Mouse (Mus musculus): ENCODE results near the gene Magt1.

Magt1 gene

GRCm38 (mm10) chrX:106011465-106012159 lies at the start of gene Magt1:
Gene Magt1, minus strand, starts transcription at chrX:106011906.
- WGBS: under 1% methylated on average over 45 of the region's 45 CpGs

- WGBS: 76% methylated on average over 1 of the region's 1 CpGs
Observed at GRCm38 (mm10) chrX:106048191-106048590, 36.5 kb upstream of the Magt1 start.

- 77% methylated on average over 9 of the region's 9 CpGs for WGBS
Observed at GRCm38 (mm10) chrX:106045928-106046327, 34.2 kb upstream of the Magt1 start.

DNA sequence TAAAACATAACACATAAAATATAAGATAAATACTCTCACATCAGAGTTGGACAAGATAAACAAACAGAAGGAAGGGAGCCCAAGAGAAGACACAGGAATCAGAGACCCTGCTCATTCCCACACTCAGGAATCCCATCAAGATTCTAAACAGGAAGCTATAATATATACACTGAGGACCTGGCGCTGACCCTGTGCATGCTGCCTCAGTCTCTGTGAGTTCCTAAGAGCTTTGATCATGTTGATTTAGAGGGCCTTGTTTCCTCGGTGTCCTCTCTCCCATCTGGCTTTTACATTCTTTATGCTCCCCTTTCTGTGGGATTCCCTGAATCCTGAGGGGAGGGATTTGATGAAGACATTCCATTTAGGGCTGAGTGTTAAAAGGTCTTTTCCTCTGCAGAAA lies 33.7 kb upstream of the Magt1 start:
- WGBS: 70% methylated on average over 2 of the region's 2 CpGs

DNA sequence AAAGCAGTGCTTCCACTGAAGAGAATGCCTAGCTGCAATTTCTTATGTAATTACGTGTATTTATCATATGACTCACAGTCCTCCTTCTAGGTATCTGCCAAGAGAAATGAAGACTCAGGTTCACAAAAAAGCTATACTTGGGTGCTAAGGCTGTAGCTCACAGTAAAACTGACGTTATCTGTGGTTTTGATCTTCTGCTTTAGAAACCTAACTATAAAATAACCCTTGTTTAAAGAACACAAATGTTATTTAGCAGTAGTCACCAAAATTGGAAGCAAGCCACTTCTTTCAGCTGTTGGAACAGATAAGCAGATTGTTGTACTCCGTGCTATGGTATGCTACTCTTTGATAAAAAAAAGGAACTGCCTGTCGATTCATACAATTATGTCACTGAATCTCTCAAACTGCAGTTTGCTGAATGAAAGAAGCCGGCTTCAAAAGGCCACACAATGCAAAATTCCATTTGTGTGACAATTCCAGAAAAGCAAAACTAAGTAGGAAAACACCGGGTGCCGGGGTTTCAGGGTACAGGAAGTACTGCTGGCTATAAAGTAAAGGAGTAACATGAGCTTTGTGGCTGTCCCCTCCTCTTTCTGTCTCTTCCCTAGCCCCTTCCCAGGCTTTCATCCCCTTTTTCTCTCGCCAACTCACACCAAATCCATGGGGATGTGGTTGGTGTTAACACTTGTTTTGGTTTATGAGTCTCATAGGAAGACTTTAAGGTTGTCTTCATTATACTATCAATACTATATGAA lies 32.3 kb upstream of the Magt1 start:
- WGBS: 16% methylated on average over 8 of the region's 8 CpGs

GRCm38 (mm10) chrX:106037185-106037752 lies 25.6 kb upstream of the Magt1 start:
- 72% methylated on average over 3 of the region's 3 CpGs for WGBS

- WGBS: 51% methylated on average over 2 of the region's 2 CpGs
Observed at GRCm38 (mm10) chrX:106035727-106036126, 24.0 kb upstream of the Magt1 start.

DNA sequence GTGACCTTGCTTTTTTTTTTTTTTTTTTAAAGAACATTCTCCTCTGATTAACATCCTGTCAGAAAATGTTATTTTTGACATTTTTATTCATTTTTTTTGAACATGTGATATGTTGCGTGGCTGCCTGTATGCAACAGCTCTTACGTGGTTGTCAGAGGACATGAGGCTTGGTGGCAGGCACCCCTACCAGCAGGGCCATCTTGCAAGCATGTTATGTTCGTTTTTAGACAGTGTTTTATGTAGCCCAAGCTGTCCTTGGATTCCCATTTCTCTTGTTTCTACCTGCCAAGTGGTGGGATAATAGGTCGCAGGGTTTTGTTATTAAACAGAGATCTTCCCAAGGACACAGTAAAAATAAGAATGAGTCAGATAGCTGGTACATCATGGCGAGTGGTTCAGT lies 18.5 kb upstream of the Magt1 start:
- WGBS: 82% methylated on average over 5 of the region's 5 CpGs

DNA sequence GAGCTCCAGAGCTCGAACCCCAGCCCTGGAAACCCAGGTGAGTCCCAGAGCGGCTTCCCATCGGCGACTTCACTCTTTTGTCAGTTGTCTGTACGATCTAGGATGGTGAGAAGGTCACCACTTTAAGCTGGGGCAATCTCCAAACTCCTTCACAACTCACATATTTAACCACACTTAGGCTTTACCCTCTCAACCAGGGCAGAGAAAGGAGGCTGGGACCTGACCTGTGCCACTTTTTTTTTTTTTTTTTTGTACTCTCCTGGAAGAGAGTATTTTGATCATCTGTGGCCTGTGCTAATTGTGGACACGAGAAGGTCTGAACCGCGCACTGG lies 15.6 kb upstream of the Magt1 start:
- WGBS: under 1% methylated on average over 8 of the region's 8 CpGs

DNA sequence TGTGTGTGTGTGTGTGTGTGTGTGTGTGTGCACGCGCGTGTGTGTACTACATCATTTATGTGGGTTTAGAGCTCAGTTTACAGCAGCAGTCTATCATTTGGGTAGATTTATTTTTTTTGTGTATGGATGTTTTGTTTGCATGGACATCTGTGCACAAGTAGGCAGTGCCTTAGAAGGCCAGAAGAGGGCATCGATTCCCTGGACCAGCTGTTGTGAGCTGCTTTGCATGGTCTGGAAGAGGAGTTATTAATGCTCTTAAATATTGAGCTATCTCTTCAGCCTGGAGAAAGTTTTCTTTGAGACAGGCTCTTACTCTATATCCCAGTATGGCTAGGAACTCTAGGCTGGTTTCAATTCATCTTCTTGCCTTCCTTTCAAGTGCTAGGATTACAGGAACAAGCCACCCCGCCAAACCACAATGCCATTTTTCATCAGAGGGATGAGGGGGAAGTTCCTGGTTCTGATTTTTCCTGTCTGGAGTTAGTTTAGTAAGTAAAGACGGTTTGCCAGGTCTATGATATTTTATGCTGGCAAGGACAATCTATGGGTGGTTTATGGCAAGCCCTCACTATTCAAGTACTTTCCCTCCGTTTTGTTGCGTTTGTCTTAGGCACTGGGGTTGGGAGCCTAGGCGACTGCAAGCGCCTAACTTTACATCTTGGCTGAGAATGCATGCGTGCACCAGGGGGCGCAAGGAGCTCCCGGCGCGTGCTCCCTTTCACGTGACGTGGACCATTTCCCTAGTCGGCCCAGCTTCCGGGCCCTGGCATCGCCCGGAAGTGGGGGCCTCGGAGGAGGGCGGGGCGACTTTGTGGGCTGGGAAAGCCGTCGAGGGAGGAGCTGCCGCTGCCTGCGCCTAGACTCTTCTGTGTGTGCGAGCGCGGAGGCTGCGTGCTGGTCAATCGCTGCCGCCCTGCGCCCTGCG lies 15.0 kb upstream of the Magt1 start, which contains the start of gene Atp7a:
Gene Atp7a (plus strand): TSS at position 859 of the 925 bp plus-strand sequence.
- 2% methylated on average over 33 of the region's 36 CpGs for WGBS

DNA sequence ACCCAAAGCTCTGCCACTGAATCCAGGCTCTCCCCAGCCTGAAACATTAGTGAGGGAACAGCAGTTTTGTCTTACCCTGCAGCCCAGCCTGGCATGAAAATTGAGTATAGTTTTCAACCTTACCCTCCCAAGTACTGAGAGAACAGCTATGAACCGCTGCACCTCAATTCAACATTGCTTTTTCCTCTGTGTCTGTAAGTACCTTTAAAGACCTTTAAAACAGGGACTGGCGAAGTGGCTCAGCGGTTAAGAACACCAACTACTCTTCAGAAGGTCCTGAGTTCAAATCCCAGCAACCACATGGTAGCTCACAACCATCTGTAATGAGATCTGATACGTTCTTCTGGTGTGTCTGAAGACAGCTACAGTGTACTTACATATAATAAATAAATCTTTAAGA lies 5.8 kb upstream of the Magt1 start:
- WGBS: 81% methylated on average over 4 of the region's 4 CpGs

- 81% methylated on average over 3 of the region's 3 CpGs for WGBS
Observed at GRCm38 (mm10) chrX:106017102-106017501, 5.4 kb upstream of the Magt1 start.

DNA sequence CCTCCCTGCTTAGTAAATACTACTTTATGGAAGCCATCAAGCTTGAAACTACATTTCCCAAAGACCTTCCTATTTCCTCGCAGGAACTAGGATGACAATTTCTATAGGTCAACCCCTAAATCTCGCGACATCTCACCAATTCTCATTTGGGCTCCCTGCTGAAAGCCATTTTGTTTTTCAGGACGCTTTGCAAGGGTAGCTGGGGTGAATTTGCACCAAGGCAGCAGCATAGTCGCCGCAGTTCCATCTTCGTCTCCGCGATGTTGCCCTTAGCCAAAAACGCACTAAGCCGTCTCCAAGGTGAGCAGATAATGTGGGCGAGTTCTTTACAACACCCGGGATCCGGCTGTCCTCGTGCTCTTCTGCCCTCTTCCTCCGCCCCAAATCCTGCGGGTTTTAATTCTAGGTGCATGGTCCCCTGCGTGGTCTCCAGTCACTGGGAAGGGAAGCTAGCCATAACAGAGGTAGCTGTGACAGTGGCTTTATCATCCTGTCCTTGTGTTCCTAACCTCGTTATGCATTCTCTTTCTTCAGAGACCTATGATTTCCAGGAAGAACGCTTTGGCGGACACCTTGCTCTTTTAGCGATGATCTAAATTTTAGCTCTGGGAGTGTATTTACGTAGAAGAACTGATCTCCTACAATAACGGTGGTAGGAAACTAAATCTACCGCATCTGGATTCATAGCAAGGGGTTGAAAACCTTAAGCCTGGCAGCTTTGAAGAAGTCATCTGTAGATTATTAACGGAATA lies 4.0 kb upstream of the Magt1 start, which contains the start of gene Cox7b:
Gene Cox7b (plus strand): TSS at position 130 of the 752 bp plus-strand sequence.
- WGBS: 4% methylated on average over 26 of the region's 26 CpGs

DNA sequence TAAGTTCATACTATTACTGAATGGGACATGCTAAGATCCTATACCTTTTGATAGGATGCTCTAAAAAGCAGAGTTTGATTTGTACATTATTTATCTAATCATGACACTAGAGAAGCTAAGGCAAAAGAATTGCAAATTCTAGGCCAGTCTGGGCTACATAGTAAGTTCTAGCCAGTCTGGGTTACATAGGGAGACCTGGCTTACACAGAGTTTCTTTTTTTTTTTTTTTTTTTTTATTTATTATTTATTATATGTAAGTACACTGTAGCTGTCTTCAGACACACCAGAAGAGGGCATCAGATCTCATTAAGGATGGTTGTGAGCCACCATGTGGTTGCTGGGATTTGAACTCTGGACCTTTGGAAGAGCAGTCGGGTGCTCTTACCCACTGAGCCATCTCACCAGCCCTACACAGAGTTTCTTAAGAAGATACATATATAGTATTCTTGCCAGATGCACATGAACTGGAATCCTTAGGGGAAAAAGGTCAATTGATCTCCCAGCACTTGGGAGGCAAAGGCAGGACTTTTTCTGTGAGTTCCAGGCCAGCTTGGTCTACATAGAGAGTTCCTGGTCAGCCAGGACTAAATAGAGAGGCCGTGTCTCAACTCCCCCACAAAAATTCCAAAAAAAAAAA lies 3.2 kb upstream of the Magt1 start:
- 63% methylated on average over 2 of the region's 2 CpGs for WGBS

GRCm38 (mm10) chrX:106013217-106013616 lies 1.5 kb upstream of the Magt1 start:
- WGBS: 9% methylated on average over 2 of the region's 2 CpGs

- WGBS: 52% methylated on average over 3 of the region's 3 CpGs
Observed at GRCm38 (mm10) chrX:106012559-106012958, 853 bp upstream of the Magt1 start.

GRCm38 (mm10) chrX:106010762-106011161 lies 944 bp downstream of the Magt1 start:
- WGBS: 9% methylated on average over 3 of the region's 3 CpGs

GRCm38 (mm10) chrX:106001605-106002004 lies 10.1 kb downstream of the Magt1 start:
- 83% methylated on average over 1 of the region's 1 CpGs for WGBS

GRCm38 (mm10) chrX:105957091-105957490 lies 54.6 kb downstream of the Magt1 start:
- 76% methylated on average over 14 of the region's 14 CpGs for WGBS

- 59% methylated on average over 2 of the region's 2 CpGs for WGBS
Observed at GRCm38 (mm10) chrX:105953999-105954398, 57.7 kb downstream of the Magt1 start.

DNA sequence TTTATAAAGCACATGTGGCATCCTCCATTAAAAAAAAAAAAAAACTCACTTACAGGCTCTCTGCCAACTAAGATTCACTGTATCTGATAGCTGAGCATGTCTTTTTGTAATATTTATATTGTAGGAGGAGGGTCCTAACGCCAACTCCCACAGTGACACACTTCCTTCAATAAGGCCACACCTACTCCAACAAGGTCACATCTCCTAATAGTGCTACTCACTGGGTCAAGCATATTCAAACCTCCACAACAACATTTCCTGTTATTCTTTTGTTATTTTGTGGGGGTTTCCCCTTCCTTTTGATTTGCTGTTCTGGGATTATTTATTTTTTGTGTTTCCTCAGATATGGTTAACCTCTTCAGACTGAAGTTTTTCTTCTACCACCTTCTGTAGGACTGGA lies 65.3 kb downstream of the Magt1 start:
- 50% methylated on average over 1 of the region's 1 CpGs for WGBS

Measured in cerebral cortex, adult 2 months (tissue).